Mouse (Mus musculus): Measurements from ENCODE around the gene Cfap70. TPM values are rescaled to one million over a fixed set of nuclear protein-coding genes. Genes with fewer than 3 reads are reported as not detected.

The Cfap70 gene
- polyA plus RNA-seq, 1 experiment from 2014 or later, result 0.47 TPM

DNA sequence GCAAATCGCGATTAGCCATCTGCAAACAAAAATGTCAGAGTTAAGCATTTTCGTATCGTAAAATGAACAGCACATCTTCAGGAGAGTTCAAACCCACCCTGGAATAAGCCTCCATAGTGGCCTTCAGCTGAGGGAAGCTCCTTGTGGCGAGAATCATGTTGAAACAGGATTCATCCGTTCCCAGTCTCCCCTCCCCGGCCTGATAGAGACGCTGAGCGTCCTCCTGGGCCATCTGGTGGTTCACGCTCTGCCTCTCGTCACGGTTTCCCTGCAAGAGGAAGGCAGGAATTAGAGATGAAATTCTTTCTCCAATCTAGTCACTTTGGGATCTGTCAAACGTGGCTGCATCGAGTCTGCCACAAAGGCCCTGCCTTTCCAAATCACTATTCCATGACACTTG is 8.2 kb upstream of the Cfap70 start:
- peak; percentile 17 for DNase-seq (ENCODE audit: low spot score)
- H3K9me3 ChIP-seq, result no peaks in the 10 kb centered on the region
- no peak overlapping the region for H3K27ac ChIP-seq (replicated peaks)
- H3K4me1 ChIP-seq, result no peaks in the 10 kb centered on the region
- no peaks in the 10 kb centered on the region for H3K27me3 ChIP-seq (replicated peaks; ENCODE audit: low read depth, poor library complexity, severe bottlenecking)
- H3K4me3 ChIP-seq, result no peak overlapping the region
- peaks cover 74% of the 10 kb centered on the region for H3K36me3 ChIP-seq (replicated peaks)
- 74% methylated on average over 14 of the region's 14 CpGs for WGBS

DNA sequence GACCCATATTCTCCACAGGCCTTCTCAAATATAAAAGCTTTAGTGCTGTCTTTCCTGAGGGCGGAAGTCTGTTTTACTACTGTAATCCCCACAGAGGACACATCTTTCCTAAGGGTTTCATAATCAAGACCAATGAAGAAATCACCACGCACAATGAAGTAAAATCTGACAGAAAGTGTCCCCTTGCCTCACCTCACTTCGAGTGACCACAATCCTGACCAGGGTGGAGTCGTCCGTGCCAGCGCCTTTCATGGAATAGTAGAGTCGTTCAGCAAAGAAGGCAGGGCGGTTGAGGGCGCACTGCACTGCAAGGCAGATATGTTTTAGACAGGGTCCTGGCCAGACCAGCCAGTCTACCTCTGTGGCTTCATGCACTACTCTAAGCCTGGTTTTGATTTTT is 6.4 kb upstream of the Cfap70 start:
- H3K36me3 ChIP-seq (replicated peaks), result peaks cover 59% of the 10 kb centered on the region
- WGBS, result 96% methylated on average over 9 of the region's 9 CpGs
- H3K27ac ChIP-seq (replicated peaks), result no peak overlapping the region
- H3K27me3 ChIP-seq (replicated peaks; ENCODE audit: low read depth, poor library complexity, severe bottlenecking), result no peaks in the 10 kb centered on the region
- H3K9me3 ChIP-seq, result no peaks in the 10 kb centered on the region
- DNase-seq (ENCODE audit: low spot score), result no peak
- no peaks in the 10 kb centered on the region for H3K4me1 ChIP-seq
- no peak overlapping the region for H3K4me3 ChIP-seq

DNA sequence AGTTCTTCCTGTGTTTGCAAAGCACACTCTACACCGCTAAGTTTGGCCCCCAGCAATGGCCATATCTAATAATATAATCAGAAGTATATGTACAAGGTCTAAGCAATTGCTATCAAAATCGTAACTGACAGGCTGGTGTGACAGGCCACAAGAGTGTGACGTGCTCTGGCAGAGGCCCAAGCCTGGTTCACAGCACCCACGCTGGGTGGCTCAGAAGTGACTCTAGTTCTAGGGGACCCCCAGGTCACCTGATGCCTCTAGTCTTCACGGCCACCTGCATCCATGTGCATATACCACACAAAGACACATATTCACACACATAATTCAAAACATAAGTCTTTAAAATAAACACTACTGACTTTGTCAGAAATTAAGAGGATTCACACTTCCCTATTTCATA is 903 bp upstream of the Cfap70 start:
- no peak overlapping the region for H3K4me3 ChIP-seq
- H3K36me3 ChIP-seq (replicated peaks), result peaks cover 18% of the 10 kb centered on the region
- no peaks in the 10 kb centered on the region for H3K27me3 ChIP-seq (replicated peaks; ENCODE audit: low read depth, poor library complexity, severe bottlenecking)
- no peaks in the 10 kb centered on the region for H3K9me3 ChIP-seq
- 91% methylated on average over 5 of the region's 5 CpGs for whole genome bisulfite sequencing
- no peak for DNase-seq (ENCODE audit: low spot score)
- peaks cover 8% of the 10 kb centered on the region for H3K4me1 ChIP-seq
- H3K27ac ChIP-seq (replicated peaks), result no peak overlapping the region

DNA sequence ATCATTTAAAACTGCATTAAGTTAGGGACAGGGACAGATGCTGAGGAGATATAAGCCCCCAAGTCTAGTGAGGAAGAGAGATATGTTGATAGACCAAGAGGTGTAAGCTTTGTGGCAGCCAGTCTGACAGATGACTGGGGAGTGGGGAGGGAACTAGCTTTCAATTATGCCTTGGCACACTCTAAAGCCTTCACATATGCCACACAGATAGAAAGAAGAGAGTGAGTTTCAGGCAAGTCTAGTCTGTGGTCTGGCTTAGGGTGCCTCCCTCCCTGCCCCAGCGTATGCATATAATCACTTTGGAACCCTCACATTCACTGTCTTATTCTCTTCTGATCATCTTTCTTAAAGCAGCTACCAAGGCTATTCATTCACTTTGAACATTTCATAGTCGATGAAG is 724 bp downstream of the Cfap70 start:
- peaks cover 6% of the 10 kb centered on the region for H3K36me3 ChIP-seq (replicated peaks)
- no peaks in the 10 kb centered on the region for H3K27me3 ChIP-seq (replicated peaks; ENCODE audit: low read depth, poor library complexity, severe bottlenecking)
- peak overlapping the region; percentile 55 for H3K4me3 ChIP-seq
- peak overlapping the region; percentile 5; the same call in 1 of the 2 replicates for H3K27ac ChIP-seq (replicated peaks)
- DNase-seq (ENCODE audit: low spot score), result no peak
- WGBS, result 19% methylated on average over 2 of the region's 2 CpGs
- H3K4me1 ChIP-seq, result peaks cover 8% of the 10 kb centered on the region
- H3K9me3 ChIP-seq, result no peaks in the 10 kb centered on the region

DNA sequence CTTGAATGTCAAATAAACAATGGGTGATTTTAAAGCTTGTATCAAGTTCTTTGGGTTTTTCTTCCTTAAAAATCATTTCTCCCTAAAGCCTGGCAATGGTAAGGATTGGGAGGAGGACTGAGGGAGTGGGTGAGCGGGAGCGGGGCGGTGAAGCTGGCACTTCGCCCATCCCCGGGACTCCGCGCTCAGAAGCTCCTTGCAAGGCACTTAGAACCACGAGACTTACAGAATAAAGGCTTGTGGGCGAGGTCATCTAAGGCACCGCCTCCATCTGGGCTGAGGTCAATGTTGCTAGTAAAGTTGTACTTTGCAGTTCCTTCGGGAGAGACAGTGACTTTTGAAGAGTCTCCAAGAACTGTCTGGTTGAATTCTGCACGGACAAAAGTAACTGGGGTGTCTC is 4.8 kb downstream of the Cfap70 start:
- Histone ChIP-seq H3K27ac (replicated peaks) (no peak overlapping the region), H3K36me3 (replicated peaks) (no peaks in the 10 kb centered on the region), H3K27me3 (replicated peaks; ENCODE audit: low read depth, poor library complexity, severe bottlenecking) (no peaks in the 10 kb centered on the region), H3K4me1 (peaks cover 12% of the 10 kb centered on the region), H3K4me3 (no peak overlapping the region), H3K9me3 (no peaks in the 10 kb centered on the region)
- WGBS, result 68% methylated on average over 12 of the region's 12 CpGs
- DNase-seq (ENCODE audit: low spot score), result no peak

DNA sequence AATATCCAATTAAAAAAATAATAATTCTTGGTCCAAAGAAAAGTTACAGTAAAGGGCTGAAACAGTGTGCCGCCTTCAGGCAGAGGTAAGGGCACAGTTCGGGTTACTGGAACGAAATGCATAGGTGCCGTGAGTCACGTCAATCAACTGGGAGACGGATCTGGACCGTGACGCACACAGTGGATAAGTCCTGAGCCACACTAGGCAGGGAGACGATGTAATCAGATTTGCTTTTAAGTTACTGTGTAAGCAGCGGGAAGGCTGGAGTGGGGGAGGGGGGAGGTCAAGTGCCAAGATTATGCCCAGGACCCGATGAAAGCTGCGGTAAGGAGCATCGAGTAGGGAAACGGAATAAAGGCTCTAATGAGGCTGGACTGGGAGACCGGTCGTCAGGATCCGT is 9.8 kb downstream of the Cfap70 start:
- 67% methylated on average over 17 of the region's 17 CpGs for WGBS
- peaks cover 6% of the 10 kb centered on the region for H3K4me1 ChIP-seq
- H3K9me3 ChIP-seq, result no peaks in the 10 kb centered on the region
- no peaks in the 10 kb centered on the region for H3K27me3 ChIP-seq (replicated peaks; ENCODE audit: low read depth, poor library complexity, severe bottlenecking)
- H3K27ac ChIP-seq (replicated peaks), result no peak overlapping the region
- H3K4me3 ChIP-seq, result no peak overlapping the region
- no peaks in the 10 kb centered on the region for H3K36me3 ChIP-seq (replicated peaks)
- DNase-seq (ENCODE audit: low spot score), result peak; percentile 14

DNA sequence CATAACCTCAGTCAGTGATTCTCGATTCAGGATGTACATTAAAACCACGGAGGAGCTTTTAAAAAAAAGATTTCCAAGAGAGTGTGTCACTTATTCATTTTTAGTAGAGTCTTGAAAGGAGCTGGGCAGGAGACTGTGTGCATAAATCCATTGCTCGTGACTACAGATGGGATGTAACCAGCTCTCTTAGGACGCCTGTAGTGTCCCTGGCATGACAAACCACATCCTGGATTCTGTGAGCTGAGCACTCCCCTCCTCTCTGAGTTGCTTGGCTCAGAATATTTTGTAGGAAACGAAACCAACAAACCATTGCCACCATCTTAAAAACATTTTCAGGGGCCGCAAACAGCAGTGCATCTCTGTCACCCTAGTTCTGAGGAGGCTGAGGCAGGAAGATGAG is 15.1 kb downstream of the Cfap70 start:
- Histone ChIP-seq H3K9me3 (no peaks in the 10 kb centered on the region), H3K27me3 (replicated peaks; ENCODE audit: low read depth, poor library complexity, severe bottlenecking) (no peaks in the 10 kb centered on the region), H3K36me3 (replicated peaks) (no peaks in the 10 kb centered on the region), H3K27ac (replicated peaks) (no peak overlapping the region), H3K4me1 (peaks cover under 1% of the 10 kb centered on the region; the same call in 1 of the 2 replicates), H3K4me3 (no peak overlapping the region)
- no peak for DNase-seq (ENCODE audit: low spot score)
- WGBS, result 75% methylated on average over 6 of the region's 6 CpGs

DNA sequence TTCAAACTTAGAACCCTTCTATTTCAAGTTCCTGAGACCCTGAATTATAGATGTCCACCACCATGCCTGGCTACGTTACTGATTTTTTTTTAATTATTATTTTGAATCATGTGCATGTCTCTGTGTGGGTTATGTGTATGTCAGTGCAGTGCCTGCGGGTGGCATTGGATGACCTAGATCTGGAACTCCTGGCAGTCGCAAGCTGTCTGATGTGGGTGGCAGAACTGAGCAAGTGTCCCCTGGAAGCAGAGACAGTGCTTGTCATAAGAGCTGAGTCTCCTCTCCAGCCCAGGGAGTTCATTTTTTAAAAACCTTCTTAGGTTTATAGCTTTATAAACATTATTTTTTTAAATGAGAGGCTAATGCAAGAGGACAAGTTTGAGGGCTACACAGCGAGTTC is 19.6 kb downstream of the Cfap70 start:
- no peak for DNase-seq (ENCODE audit: low spot score)
- WGBS, result 84% methylated on average over 4 of the region's 4 CpGs
- no peaks in the 10 kb centered on the region for H3K27me3 ChIP-seq (replicated peaks; ENCODE audit: low read depth, poor library complexity, severe bottlenecking)
- H3K36me3 ChIP-seq (replicated peaks), result no peaks in the 10 kb centered on the region
- H3K4me1 ChIP-seq, result no peaks in the 10 kb centered on the region
- no peak overlapping the region for H3K4me3 ChIP-seq
- H3K9me3 ChIP-seq, result no peaks in the 10 kb centered on the region
- H3K27ac ChIP-seq (replicated peaks), result no peak overlapping the region

DNA sequence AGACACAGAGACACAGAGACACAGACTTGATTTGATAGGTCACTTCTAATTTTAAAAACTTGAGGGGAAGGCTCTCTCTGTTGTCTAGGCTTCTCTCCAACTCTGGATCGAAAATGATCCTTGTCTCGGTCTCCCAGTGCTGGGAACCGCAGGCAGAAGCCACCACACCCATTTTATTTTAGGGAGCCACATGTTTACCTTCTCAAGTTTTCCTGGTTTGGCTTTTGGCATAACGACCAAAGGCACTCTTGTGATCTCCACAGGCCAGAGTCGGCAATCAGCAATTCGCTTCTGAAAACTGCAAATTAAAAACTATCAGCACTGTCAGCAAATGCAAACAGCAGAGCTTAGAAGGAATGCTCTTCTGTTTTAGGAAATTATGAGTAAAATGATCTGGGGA is 20.3 kb downstream of the Cfap70 start:
- Histone ChIP-seq H3K4me1 (no peaks in the 10 kb centered on the region), H3K36me3 (replicated peaks) (no peaks in the 10 kb centered on the region), H3K9me3 (no peaks in the 10 kb centered on the region), H3K27ac (replicated peaks) (no peak overlapping the region), H3K4me3 (no peak overlapping the region), H3K27me3 (replicated peaks; ENCODE audit: low read depth, poor library complexity, severe bottlenecking) (no peaks in the 10 kb centered on the region)
- no peak for DNase-seq (ENCODE audit: low spot score)
- 81% methylated on average over 6 of the region's 6 CpGs for WGBS

DNA sequence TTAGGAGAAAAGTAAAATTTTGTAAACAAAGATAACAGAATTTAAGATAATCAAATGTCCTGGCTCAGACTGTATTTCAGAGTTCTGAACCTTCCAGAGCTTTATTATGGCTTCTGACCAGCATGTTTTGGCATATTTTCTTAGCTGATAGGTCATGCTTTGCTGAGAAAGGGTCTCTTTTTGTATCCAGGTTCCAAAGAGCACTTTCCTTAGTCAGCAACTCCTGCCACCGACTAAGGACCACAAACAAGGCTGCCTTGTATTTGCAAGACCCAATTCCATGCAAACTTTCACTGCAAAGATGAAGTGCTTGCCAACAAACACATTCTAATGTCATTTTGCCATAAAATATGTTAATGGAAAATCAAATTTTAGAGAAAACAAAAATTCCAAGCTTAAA is 22.2 kb downstream of the Cfap70 start:
- no peak for DNase-seq (ENCODE audit: low spot score)

DNA sequence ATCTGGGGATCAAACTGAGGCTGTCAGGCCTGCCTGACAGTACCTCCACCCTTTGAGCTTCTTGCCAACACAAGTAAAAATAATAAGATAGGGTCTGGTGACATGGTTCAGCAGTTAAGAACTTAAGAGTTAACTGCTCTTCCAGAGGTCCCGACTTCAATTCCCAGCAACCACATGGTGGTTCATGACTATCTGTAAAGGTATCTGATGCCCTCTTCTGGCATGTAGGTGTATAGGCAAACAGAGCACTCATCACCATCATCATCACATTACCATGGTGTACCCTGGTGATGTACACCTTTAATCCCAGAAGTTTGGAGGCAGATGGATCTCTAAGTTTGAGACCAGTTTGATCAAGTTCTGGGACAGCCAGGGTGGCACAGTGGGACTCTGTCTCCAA is 23.4 kb downstream of the Cfap70 start:
- Histone ChIP-seq H3K9me3 (no peaks in the 10 kb centered on the region), H3K27ac (replicated peaks) (no peak overlapping the region), H3K4me3 (no peak overlapping the region), H3K36me3 (replicated peaks) (no peaks in the 10 kb centered on the region), H3K27me3 (replicated peaks; ENCODE audit: low read depth, poor library complexity, severe bottlenecking) (no peaks in the 10 kb centered on the region), H3K4me1 (no peaks in the 10 kb centered on the region)
- 36% methylated on average over 1 of the region's 1 CpGs for WGBS
- no peak for DNase-seq (ENCODE audit: low spot score)

More for the DNA sequence above, 22.2 kb downstream of the Cfap70 start:
- no peak overlapping the region for H3K4me3 ChIP-seq
- H3K9me3 ChIP-seq, result no peaks in the 10 kb centered on the region
- WGBS, result 58% methylated on average over 1 of the region's 1 CpGs
- no peaks in the 10 kb centered on the region for H3K27me3 ChIP-seq (replicated peaks; ENCODE audit: low read depth, poor library complexity, severe bottlenecking)
- no peak overlapping the region for H3K27ac ChIP-seq (replicated peaks)
- no peaks in the 10 kb centered on the region for H3K4me1 ChIP-seq
- no peaks in the 10 kb centered on the region for H3K36me3 ChIP-seq (replicated peaks)

DNA sequence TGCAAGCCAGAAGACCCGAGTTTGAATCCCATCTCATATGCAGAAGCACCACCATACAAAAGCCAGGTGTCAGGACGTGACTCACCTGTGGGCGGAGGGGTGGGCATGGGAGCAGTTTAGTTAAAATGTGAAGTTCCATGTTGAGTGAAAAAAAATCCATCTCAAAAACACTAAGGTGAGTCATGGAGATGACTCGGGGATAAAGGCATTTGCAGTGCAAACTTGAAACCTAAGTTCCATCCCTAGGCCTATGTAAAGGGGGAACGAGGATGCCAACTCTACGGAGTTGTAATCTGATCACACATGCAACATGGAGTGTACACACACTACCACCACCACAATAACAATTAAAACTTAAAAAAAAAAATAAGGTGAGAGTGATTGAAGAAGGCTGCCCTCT is 29.0 kb downstream of the Cfap70 start:
- H3K27me3 ChIP-seq (replicated peaks; ENCODE audit: low read depth, poor library complexity, severe bottlenecking), result no peaks in the 10 kb centered on the region
- H3K4me3 ChIP-seq, result no peak overlapping the region
- H3K9me3 ChIP-seq, result no peaks in the 10 kb centered on the region
- no peaks in the 10 kb centered on the region for H3K36me3 ChIP-seq (replicated peaks)
- no peak overlapping the region for H3K27ac ChIP-seq (replicated peaks)
- H3K4me1 ChIP-seq, result no peaks in the 10 kb centered on the region
- no peak for DNase-seq (ENCODE audit: low spot score)
- WGBS, result 89% methylated on average over 6 of the region's 6 CpGs

DNA sequence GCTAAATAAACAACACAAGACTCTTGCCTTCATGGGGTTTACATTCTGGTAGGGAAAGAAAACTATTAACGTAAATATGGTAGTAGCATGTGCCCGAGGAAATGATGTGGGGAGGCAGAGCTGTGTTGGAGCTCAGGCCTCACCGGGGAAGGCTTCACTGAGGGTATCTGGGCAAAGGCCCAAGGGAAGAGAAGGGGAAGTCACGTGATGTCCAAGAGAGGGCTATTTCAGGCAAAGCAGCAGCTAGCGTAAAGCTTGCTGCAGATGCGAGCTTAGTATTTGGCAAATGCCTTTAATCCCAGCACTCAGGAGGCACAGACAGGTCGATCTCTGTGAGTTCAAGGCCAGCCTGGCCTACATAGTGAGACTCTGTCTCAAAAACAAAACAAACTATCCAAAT is 29.8 kb downstream of the Cfap70 start:
- DNase-seq (ENCODE audit: low spot score), result no peak
- 85% methylated on average over 7 of the region's 7 CpGs for WGBS
- Histone ChIP-seq H3K4me1 (no peaks in the 10 kb centered on the region), H3K4me3 (no peak overlapping the region), H3K27me3 (replicated peaks; ENCODE audit: low read depth, poor library complexity, severe bottlenecking) (no peaks in the 10 kb centered on the region), H3K9me3 (no peaks in the 10 kb centered on the region), H3K36me3 (replicated peaks) (no peaks in the 10 kb centered on the region), H3K27ac (replicated peaks) (no peak overlapping the region)

DNA sequence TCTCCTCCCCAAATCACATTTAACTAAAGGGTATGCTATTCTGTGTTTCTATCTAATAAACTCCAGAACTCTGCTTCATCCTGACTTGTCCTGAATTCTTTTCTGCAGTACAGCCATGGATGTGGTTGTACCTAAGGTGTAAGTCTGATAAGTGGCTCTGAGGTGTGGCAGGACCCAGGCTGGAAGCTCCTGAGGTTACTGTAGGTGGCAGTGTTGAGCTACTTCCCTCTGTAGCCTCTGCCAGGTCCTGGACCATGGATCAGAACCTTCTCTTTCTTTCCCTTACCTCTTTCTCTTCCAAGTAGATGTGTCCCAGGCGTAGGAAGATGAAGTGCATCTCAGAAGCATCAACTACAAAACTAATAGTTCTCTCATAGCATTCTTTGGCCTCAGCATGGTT is 52.0 kb downstream of the Cfap70 start:
- H3K4me3 ChIP-seq, result no peak overlapping the region
- WGBS, result 62% methylated on average over 1 of the region's 1 CpGs
- DNase-seq (ENCODE audit: low spot score), result peak; percentile 30
- no peak overlapping the region for H3K27ac ChIP-seq (replicated peaks)
- H3K27me3 ChIP-seq (replicated peaks; ENCODE audit: low read depth, poor library complexity, severe bottlenecking), result no peaks in the 10 kb centered on the region
- no peaks in the 10 kb centered on the region for H3K9me3 ChIP-seq
- H3K36me3 ChIP-seq (replicated peaks), result no peaks in the 10 kb centered on the region
- no peaks in the 10 kb centered on the region for H3K4me1 ChIP-seq
